ENCODE assay signal across 11 mouse cellular contexts in genomic region chr2:150689223-150689800, GRCm38 (mm10). TPM values are rescaled to one million over a fixed set of nuclear protein-coding genes. Genes with fewer than 3 reads are reported as not detected.
DNase-seq lines count a peak whose midpoint lies in the region; ATAC-seq and TF ChIP-seq lines count a peak whose summit lies in the region.
"Had no signal": no experiment of that assay in that cellular context is flagged by ENCODE, and none has a peak within 500 bp of the region (broad histone marks: within the 10 kb centered on the region; RNA-seq: fewer than 3 reads in every experiment).

Gene Vsx1 (minus strand): TSS chr2:150689360.

- no peaks in the 10 kb centered on the region for H3K36me3 ChIP-seq in kidney, postnatal 0 days (ENCODE audit: insufficient read depth, low read length)
- no peaks in the 10 kb centered on the region for H3K36me3 ChIP-seq in forebrain, embryonic 12.5 days (replicated peaks)
- H3K36me3 ChIP-seq in limb, embryonic 10.5 days: no peaks in the 10 kb centered on the region
- no peaks in the 10 kb centered on the region for H3K36me3 ChIP-seq in neural tube, embryonic 14.5 days (ENCODE audit: control insufficient read depth, insufficient read depth, low read length)

- H3K4me1 ChIP-seq in kidney, postnatal 0 days (replicated peaks; ENCODE audit: insufficient read depth, low read length): no peaks in the 10 kb centered on the region
- H3K4me1 ChIP-seq in forebrain, embryonic 12.5 days: peaks cover 20% of the 10 kb centered on the region
- H3K4me1 ChIP-seq in limb, embryonic 10.5 days: peaks cover 13% of the 10 kb centered on the region
- peaks cover 3% of the 10 kb centered on the region; the same call in 1 of the 2 replicates for H3K4me1 ChIP-seq in neural tube, embryonic 14.5 days (ENCODE audit: control insufficient read depth, insufficient read depth, low read length)

- intact Hi-C loops in left cerebral cortex, postnatal 25 days (cut with DNase I): loop anchor here (5.0 kb wide), 1 partner anchor 33 kb away; no protein-coding TSS in a partner anchor

- H3K4me2 ChIP-seq in kidney, postnatal 0 days (ENCODE audit: low read length): peak within 1 kb of the TSS; percentile 61
- H3K4me2 ChIP-seq in forebrain, embryonic 12.5 days: peak within 1 kb of the TSS; percentile 69
- H3K4me2 ChIP-seq in neural tube, embryonic 14.5 days (ENCODE audit: low read depth, low read length): peak within 1 kb of the TSS; percentile 50

- H3K4me3 ChIP-seq in kidney, postnatal 0 days (replicated peaks; ENCODE audit: low read depth, low read length): peak within 1 kb of the TSS; percentile 28
- peak within 1 kb of the TSS; percentile 40 for H3K4me3 ChIP-seq in forebrain, embryonic 12.5 days (replicated peaks)
- H3K4me3 ChIP-seq in limb, embryonic 10.5 days: peak within 1 kb of the TSS; percentile 50
- peak within 1 kb of the TSS; percentile 28 for H3K4me3 ChIP-seq in neural tube, embryonic 14.5 days (ENCODE audit: low read depth, low read length)

- no peak for DNase-seq in kidney, postnatal 0 days (ENCODE audit: low spot score)
- DNase-seq in kidney, adult 11 months: no peak
- DNase-seq in limb, embryonic 10.5 days (ENCODE audit: low spot score): no peak
- no peak for DNase-seq in left cerebral cortex, postnatal 25 days (ENCODE audit: low spot score in 2 of 2)
- no peak for DNase-seq in testis, postnatal 10 days (ENCODE audit: low spot score)
- no peak for DNase-seq in T-cell, adult 2 months (ENCODE audit: low spot score)

- no peak within 1 kb of the TSS for H3K9ac ChIP-seq in kidney, postnatal 0 days (ENCODE audit: low read depth, low read length)
- H3K9ac ChIP-seq in forebrain, embryonic 12.5 days: peak within 1 kb of the TSS; percentile 21; the same call in 1 of the 2 replicates
- no peak within 1 kb of the TSS; the same call in 1 of the 2 replicates for H3K9ac ChIP-seq in neural tube, embryonic 14.5 days (replicated peaks; ENCODE audit: low read depth, low read length)

- peaks cover 33% of the 10 kb centered on the region for H3K27me3 ChIP-seq in kidney, postnatal 0 days (ENCODE audit: insufficient read depth, low read length)
- peaks cover 79% of the 10 kb centered on the region for H3K27me3 ChIP-seq in forebrain, embryonic 12.5 days
- peaks cover 85% of the 10 kb centered on the region for H3K27me3 ChIP-seq in limb, embryonic 10.5 days (ENCODE audit: low read depth, poor library complexity, severe bottlenecking)
- H3K27me3 ChIP-seq in neural tube, embryonic 14.5 days (ENCODE audit: control insufficient read depth, insufficient read depth, low read length): peaks cover 35% of the 10 kb centered on the region

- TF ChIP-seq CTCF in kidney, postnatal 0 days (IDR thresholded peaks at IDR 0.05; ENCODE audit: low read depth): no peak

- H3K9me3 ChIP-seq in kidney, postnatal 0 days (replicated peaks; ENCODE audit: low read length): no peaks in the 10 kb centered on the region
- H3K9me3 ChIP-seq in forebrain, embryonic 12.5 days: no peaks in the 10 kb centered on the region
- H3K9me3 ChIP-seq in limb, embryonic 10.5 days (replicated peaks): no peaks in the 10 kb centered on the region
- H3K9me3 ChIP-seq in neural tube, embryonic 14.5 days (ENCODE audit: control insufficient read depth, low read length): no peaks in the 10 kb centered on the region

- no peak for ATAC-seq in kidney, postnatal 0 days (replicated peaks; ENCODE audit: low FRiP score, low read depth)
- no peak for ATAC-seq in forebrain, embryonic 12.5 days (ENCODE audit: low FRiP score)
- ATAC-seq in neural tube, embryonic 14.5 days (ENCODE audit: low read depth): 0 out of 2 replicates have a peak, but pooled peaks have one; percentile 19

- no peak within 1 kb of the TSS for H3K27ac ChIP-seq in kidney, postnatal 0 days
- no peak within 1 kb of the TSS for H3K27ac ChIP-seq in forebrain, embryonic 12.5 days
- H3K27ac ChIP-seq in limb, embryonic 10.5 days: no peak within 1 kb of the TSS
- no peak within 1 kb of the TSS for H3K27ac ChIP-seq in neural tube, embryonic 14.5 days (ENCODE audit: low read depth, low read length)

- 54% methylated on average over 16 of the region's 16 CpGs for WGBS in kidney, postnatal 0 days
- 32% methylated on average over 16 of the region's 16 CpGs for WGBS in forebrain, embryonic 12.5 days
- WGBS in limb, embryonic 10.5 days: 49% methylated on average over 16 of the region's 16 CpGs
- 63% methylated on average over 16 of the region's 16 CpGs for WGBS in neural tube, embryonic 14.5 days

RNA-seq across cellular contexts. Expression of gene Vsx1, which starts in this region (rescaled TPM):
- not detected in 2 replicates for polyA plus RNA-seq in kidney, postnatal 0 days (2015; fragmentation: Nextera tagmentation; extraction: Ambion mirVana)
- polyA plus RNA-seq in forebrain, embryonic 12.5 days (2016; fragmentation: Nextera tagmentation; extraction: Ambion mirVana): 0.06 and 0.11 TPM in 2 replicates
- polyA plus RNA-seq in limb, embryonic 10.5 days (2016; fragmentation: Nextera tagmentation; extraction: Ambion mirVana): not detected in 2 replicates
- polyA plus RNA-seq in neural tube, embryonic 14.5 days (2014; fragmentation: Nextera tagmentation; extraction: Ambion mirVana): 0.06 and 0.07 TPM in 2 replicates
- total RNA-seq in left cerebral cortex, postnatal 25 days (2021): not detected
- total RNA-seq: left cerebral cortex, adult 18-20 months; MEL; neutrophil, adult 5-6 weeks had no signal

Comparison
In these comparisons a context has a peak if more than half of its experiments do, and no peak if none do; other contexts are left out.
1. Peak in ATAC-seq, H3K4me3 ChIP-seq and H3K4me2 ChIP-seq in neural tube, embryonic 14.5 days; RNA of the gene not detected or under 1 TPM.